Mouse (Mus musculus) liver, postnatal 0 days (tissue): ENCODE data around the gene Slc2a9. TPM values are rescaled to one million over a fixed set of nuclear protein-coding genes. Genes with fewer than 3 reads are reported as not detected.

ENCODE experiments used
- ATAC-seq: fragments of 200-750 bp; cut with Nextera tagmentation; 2 replicates; pipeline ENCODE4 v1.8.0; 2017; ENCODE audit warnings: mild to moderate bottlenecking, moderate library complexity
- DNase-seq: peaks from one replicate; pipeline ENCODE4 v3.0.0-alpha.2; 2016
- H3K27ac ChIP-seq: fragments of 300-500 bp; sonication (generic); 2 replicates; pipeline ENCODE4 v1.5.1; 2014; ENCODE audit warnings: antibody characterized with exemption, moderate library complexity, mild to moderate bottlenecking, low read depth
- H3K27me3 ChIP-seq: fragments of 300-500 bp; sonication (generic); 2 replicates; pipeline ENCODE4 v1.6.1; 2014; ENCODE audit warnings: low read length, control low read depth, mixed read lengths; ENCODE audit not compliant: insufficient read depth
- H3K36me3 ChIP-seq: fragments of 300-500 bp; sonication (generic); replicated peaks from 2 replicates; pipeline ENCODE4 v1.6.1; 2014; ENCODE audit warnings: mild to moderate bottlenecking, control low read depth, low read length, moderate library complexity, mixed read lengths; ENCODE audit not compliant: insufficient read depth
- H3K4me1 ChIP-seq: fragments of 300-500 bp; sonication (generic); 2 replicates; pipeline ENCODE4 v1.6.1; 2014; ENCODE audit warnings: antibody characterized with exemption, mild to moderate bottlenecking, control low read depth; ENCODE audit not compliant: insufficient read depth
- H3K4me2 ChIP-seq: fragments of 300-500 bp; sonication (generic); 2 replicates; pipeline ENCODE4 v1.6.1; 2014; ENCODE audit warnings: low read depth, mild to moderate bottlenecking, low read length, moderate library complexity, mixed read lengths
- H3K4me3 ChIP-seq: fragments of 300-500 bp; sonication (generic); 2 replicates; pipeline ENCODE4 v1.5.1; 2014; ENCODE audit warnings: low read depth, low read length
- H3K9ac ChIP-seq: fragments of 300-500 bp; sonication (generic); replicated peaks from 2 replicates; pipeline ENCODE4 v1.6.1; 2014; ENCODE audit warnings: mild to moderate bottlenecking, moderate library complexity
- H3K9me3 ChIP-seq: fragments of 300-500 bp; sonication (generic); 2 replicates; pipeline ENCODE4 v1.6.1; 2016; ENCODE audit warnings: mild to moderate bottlenecking, control low read depth, low read length, mixed read lengths
- CTCF ChIP-seq: sonication (generic); IDR thresholded peaks from 2 replicates; pipeline ENCODE4 v1.5.1; 2016; ENCODE audit warnings: antibody characterized with exemption, low read depth
- EP300 ChIP-seq: IDR thresholded peaks from 2 replicates; pipeline ENCODE4 v1.6.1; 2016; ENCODE audit warnings: antibody characterized with exemption, low read depth, mild to moderate bottlenecking
- WGBS: fragments of 180-500 bp; shearing (Covaris S2); extraction: QIAGEN DNeasy Blood & Tissue Kit; methylation state at CpG from one replicate; pipeline ENCODE4 v1.1.7; 2014; ENCODE audit not compliant: insufficient replicate concordance; 5-methylcytosine and 5-hydroxymethylcytosine counted together
- polyA plus RNA-seq: library from polyadenylated mRNA; unstranded; fragments of >200 nt; fragmentation: Nextera tagmentation; extraction: Ambion mirVana; gene quantifications from 2 replicates; pipeline ENCODE4 v1.2.1, GENCODE M21; 2015

The Slc2a9 gene
- polyA plus RNA-seq, 1 experiment from 2014 or later = 3.3 TPM

GRCm38 (mm10) chr5:38425569-38425968 lies 77.4 kb downstream of the Slc2a9 start:
- Histone ChIP-seq H3K27me3 (no peaks in the 10 kb centered on the region), H3K4me1 (0 out of 2 replicates have a peak, but pooled peaks cover 3% of the 10 kb centered on the region), H3K27ac (no peak overlapping the region), H3K36me3 (0 out of 2 replicates have a peak, but pooled peaks cover 3% of the 10 kb centered on the region), H3K4me2 (no peak overlapping the region), H3K9me3 (no peaks in the 10 kb centered on the region), H3K4me3 (no peak overlapping the region), H3K9ac (no peak overlapping the region)
- 71% methylated on average over 6 of the region's 6 CpGs for WGBS
- peak; percentile 31; the same call in 1 of the 2 replicates for ATAC-seq
- no peak for DNase-seq
- TF ChIP-seq EP300 (peak; percentile 15; the same call in 1 of the 2 replicates), CTCF (no peak)

- ATAC-seq (no peak), DNase-seq (no peak)
- Histone ChIP-seq H3K27me3 (no peaks in the 10 kb centered on the region), H3K27ac (no peak overlapping the region), H3K4me3 (no peak overlapping the region), H3K9me3 (no peaks in the 10 kb centered on the region), H3K4me2 (no peak overlapping the region), H3K36me3 (0 out of 2 replicates have a peak, but pooled peaks cover 6% of the 10 kb centered on the region), H3K9ac (no peak overlapping the region), H3K4me1 (0 out of 2 replicates have a peak, but pooled peaks cover 3% of the 10 kb centered on the region)
- 64% methylated on average over 4 of the region's 4 CpGs for WGBS
- no peak for TF ChIP-seq CTCF
Measured at GRCm38 (mm10) chr5:38422426-38422825, 80.5 kb downstream of the Slc2a9 start.

- Histone ChIP-seq H3K9ac (no peak overlapping the region), H3K4me3 (no peak overlapping the region), H3K4me2 (no peak overlapping the region), H3K36me3 (peaks cover 25% of the 10 kb centered on the region), H3K4me1 (no peaks in the 10 kb centered on the region), H3K27me3 (no peaks in the 10 kb centered on the region), H3K27ac (no peak overlapping the region), H3K9me3 (peaks cover 16% of the 10 kb centered on the region)
- 84% methylated on average over 6 of the region's 6 CpGs for WGBS
- TF ChIP-seq EP300 = no peak
- no peak for TF ChIP-seq CTCF
- DNase-seq (no peak), ATAC-seq (no peak)
Measured at GRCm38 (mm10) chr5:38418799-38419198, 84.1 kb downstream of the Slc2a9 start.

GRCm38 (mm10) chr5:38403612-38404011 lies 99.3 kb downstream of the Slc2a9 start:
- Histone ChIP-seq H3K27ac (no peak overlapping the region), H3K36me3 (no peaks in the 10 kb centered on the region), H3K4me1 (no peaks in the 10 kb centered on the region), H3K9ac (no peak overlapping the region), H3K4me2 (no peak overlapping the region), H3K4me3 (no peak overlapping the region), H3K9me3 (no peaks in the 10 kb centered on the region), H3K27me3 (no peaks in the 10 kb centered on the region)
- ATAC-seq (no peak), DNase-seq (no peak)
- no peak for TF ChIP-seq CTCF
- TF ChIP-seq EP300 = no peak
- WGBS = 62% methylated on average over 3 of the region's 3 CpGs

GRCm38 (mm10) chr5:38402288-38402687 lies 100.7 kb downstream of the Slc2a9 start:
- no peak for TF ChIP-seq EP300
- no peak for TF ChIP-seq CTCF

GRCm38 (mm10) chr5:38388857-38389256 lies 114.1 kb downstream of the Slc2a9 start:
- no peak for ATAC-seq

More at GRCm38 (mm10) chr5:38402288-38402687, 100.7 kb downstream of the Slc2a9 start:
- ATAC-seq (no peak), DNase-seq (peak; percentile 18)
- Histone ChIP-seq H3K9me3 (no peaks in the 10 kb centered on the region), H3K4me3 (no peak overlapping the region), H3K4me1 (no peaks in the 10 kb centered on the region), H3K36me3 (no peaks in the 10 kb centered on the region), H3K9ac (no peak overlapping the region), H3K27me3 (no peaks in the 10 kb centered on the region), H3K27ac (no peak overlapping the region), H3K4me2 (no peak overlapping the region)
- WGBS = 73% methylated on average over 3 of the region's 3 CpGs

GRCm38 (mm10) chr5:38388420-38388823 lies 114.5 kb downstream of the Slc2a9 start:
- ATAC-seq (no peak), DNase-seq (no peak)
- H3K4me1 ChIP-seq = 0 out of 2 replicates have a peak, but pooled peaks cover 4% of the 10 kb centered on the region
- no peaks in the 10 kb centered on the region for H3K27me3 ChIP-seq
- no peak overlapping the region for H3K4me3 ChIP-seq
- no peak overlapping the region for H3K4me2 ChIP-seq
- H3K9me3 ChIP-seq = no peaks in the 10 kb centered on the region
- 56% methylated on average over 10 of the region's 10 CpGs for WGBS
- H3K36me3 ChIP-seq = no peaks in the 10 kb centered on the region
- TF ChIP-seq EP300 = no peak
- TF ChIP-seq CTCF = no peak
- H3K9ac ChIP-seq = no peak overlapping the region
- H3K27ac ChIP-seq = no peak overlapping the region

More at GRCm38 (mm10) chr5:38388857-38389256, 114.1 kb downstream of the Slc2a9 start:
- Histone ChIP-seq H3K4me2 (no peak overlapping the region), H3K9me3 (no peaks in the 10 kb centered on the region), H3K4me3 (no peak overlapping the region), H3K9ac (no peak overlapping the region), H3K27ac (no peak overlapping the region), H3K36me3 (no peaks in the 10 kb centered on the region), H3K27me3 (no peaks in the 10 kb centered on the region), H3K4me1 (0 out of 2 replicates have a peak, but pooled peaks cover 4% of the 10 kb centered on the region)
- no peak for DNase-seq
- TF ChIP-seq CTCF = no peak
- TF ChIP-seq EP300 = no peak
- 49% methylated on average over 2 of the region's 2 CpGs for WGBS
